Mouse (Mus musculus) embryo, embryonic 10 days (tissue): ENCODE measurements at regions not wholly inside any gene's neighbourhood (a gene's known extent, or its start where the extent isn't known, plus 50 kb on each side); places are given as distances from the start of the nearest gene placed in this dataset.

Source experiments
- DNase-seq: peaks from one replicate; pipeline ENCODE4 v3.0.0-alpha.2; 2015; ENCODE audit warnings: low spot score

DNA sequence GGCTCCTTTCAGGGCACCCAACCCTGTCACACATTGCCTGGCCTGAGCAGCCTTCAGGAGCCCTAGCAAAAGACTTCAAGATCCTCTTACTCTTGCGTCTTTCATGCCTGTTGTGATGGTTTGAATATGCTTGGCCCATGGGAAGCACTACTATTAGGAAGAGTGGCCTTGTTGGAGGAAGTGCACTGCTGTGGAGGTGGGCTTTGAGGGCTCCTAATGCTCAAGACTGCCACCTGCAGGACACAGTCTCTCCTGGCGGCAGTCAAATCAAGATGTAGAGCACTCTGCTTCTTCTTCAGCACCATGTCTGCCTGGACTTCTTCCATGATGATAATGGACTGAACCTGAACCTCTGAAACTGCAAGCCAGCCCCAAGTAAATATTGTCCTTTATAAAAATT is 73.0 kb downstream of the Tsen15 start:
- DNase-seq = peak; percentile 39

GRCm38 (mm10) chr1:152305461-152305860 is 81.0 kb downstream of the Tsen15 start:
- no peak for DNase-seq

DNA sequence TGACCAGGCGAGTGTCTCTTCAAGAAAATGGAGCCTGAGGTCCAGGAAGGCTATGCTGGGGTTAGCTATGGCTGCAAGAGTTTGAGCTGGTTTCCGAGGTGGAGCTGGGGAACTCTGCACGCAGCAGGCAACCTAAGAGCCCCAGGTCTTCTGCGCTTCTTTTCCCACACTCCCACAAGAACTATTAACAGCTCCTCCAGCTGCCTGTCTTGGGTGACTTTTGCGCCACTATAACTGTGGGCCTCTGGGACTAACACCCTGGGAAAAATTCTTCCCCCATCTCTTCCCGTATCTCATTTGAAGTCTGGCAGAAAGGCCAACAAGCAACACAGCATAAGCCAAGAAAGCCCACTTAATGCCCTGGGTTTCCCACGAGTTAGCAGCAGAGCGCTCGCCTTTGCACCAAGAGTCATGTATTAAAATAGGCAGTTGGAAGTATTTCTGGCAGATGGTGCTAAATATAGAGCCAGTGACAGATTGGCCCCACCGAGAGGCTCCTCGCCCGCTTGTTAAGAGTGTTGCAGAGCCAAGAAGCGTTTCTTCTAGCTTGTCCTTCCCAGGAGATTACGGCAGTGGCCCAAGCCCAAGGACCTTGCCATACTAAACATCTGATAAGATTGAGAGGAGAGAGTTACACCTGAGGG is 81.9 kb downstream of the Tsen15 start:
- no peak for DNase-seq

GRCm38 (mm10) chr1:152301355-152301754 is 85.1 kb downstream of the Tsen15 start:
- DNase-seq = no peak

GRCm38 (mm10) chr1:152292196-152292736 is 94.2 kb downstream of the Tsen15 start:
- DNase-seq = no peak

- peak; percentile 73 for DNase-seq
These were observed 95.7 kb downstream of the Tsen15 start for GRCm38 (mm10) chr1:152290768-152291167.

DNA sequence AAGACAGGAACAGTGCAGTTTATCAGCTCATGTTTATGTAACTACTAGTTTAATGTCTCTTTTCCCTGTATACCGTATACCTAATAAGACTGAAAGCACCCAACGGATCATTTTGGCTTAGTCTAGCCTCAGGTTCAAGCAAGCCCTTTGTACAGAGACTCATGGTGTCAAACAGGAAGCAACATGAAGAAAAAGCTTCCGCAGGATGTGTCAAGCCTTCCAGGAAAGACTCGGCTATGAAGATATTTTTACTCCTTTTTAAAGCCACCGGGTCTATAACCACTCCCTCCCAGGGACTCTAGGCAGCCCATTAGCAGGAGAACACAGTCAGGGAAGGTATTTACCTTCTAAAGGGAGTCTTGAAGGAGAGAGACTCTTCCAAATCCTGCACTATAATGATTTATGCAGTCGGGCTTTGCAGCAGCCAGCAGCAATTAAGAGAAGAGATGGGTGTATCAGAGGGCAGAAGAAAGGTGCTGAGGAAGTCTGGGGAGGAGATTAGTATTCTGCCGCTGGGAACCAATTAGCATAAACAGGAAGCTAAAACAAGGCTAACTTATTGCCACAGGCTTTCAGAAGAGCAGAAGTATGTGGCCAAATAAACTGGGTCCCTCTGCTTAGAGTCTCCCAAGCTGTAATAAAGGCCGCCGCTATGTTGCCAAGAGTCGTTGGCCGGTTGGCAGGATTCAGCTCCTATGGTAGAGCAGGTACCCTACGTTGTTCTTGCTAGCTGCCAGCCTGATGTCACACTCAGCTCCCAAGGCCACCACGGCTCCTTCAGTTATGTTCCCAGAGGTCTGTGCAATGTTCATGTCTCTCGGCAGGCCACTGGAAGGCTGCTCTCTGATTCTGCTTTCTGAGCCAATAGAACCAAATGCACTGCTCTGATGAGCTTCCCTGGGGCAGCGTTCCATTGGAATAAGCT is 98.7 kb downstream of the Tsen15 start:
- no peak for DNase-seq

- DNase-seq = no peak
These were observed 99.8 kb downstream of the Tsen15 start for GRCm38 (mm10) chr1:152286677-152287076.

GRCm38 (mm10) chr1:152282106-152282505 is 104.4 kb downstream of the Tsen15 start:
- no peak for DNase-seq

DNA sequence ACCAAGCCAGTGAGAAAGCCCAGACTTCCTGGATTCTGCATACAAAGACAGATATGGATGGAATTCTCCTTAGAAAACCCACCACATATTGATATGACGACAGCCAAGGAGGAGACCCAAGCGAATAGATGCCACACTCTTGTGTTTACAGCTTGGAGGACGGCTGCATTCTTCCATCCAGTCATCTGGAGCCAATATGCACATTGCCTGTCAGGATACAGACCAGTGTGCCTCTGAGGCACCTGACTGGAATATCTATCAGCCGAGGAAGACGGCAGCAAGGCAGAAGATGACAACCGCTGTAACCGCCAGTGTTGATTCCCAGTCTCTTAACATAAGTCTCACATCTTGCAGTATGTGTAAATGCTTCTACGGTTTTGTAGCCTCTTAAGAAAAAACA is 105.3 kb downstream of the Tsen15 start:
- no peak for DNase-seq

DNA sequence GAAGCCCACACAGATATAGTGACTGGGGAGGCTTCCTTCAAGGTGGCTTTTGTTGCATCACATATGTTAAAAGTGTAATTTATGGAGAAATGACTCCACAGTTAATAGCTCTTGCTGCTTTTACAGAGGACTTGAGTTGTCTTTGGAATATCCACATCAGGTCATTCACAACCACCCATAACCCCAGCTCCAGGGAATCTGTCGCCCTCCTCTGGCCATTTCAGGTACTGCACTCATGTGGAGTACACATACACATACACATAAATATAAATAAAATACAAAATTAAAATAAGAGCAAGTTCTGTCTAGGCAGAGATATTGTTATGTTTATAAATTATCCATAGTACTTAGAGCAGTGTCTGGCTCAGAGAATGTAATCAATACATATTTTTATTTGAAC is 106.5 kb downstream of the Tsen15 start:
- DNase-seq = no peak

- DNase-seq = no peak
These were observed 111.5 kb downstream of the Tsen15 start for GRCm38 (mm10) chr1:152275011-152275410.

- no peak for DNase-seq
These were observed 113.1 kb downstream of the Tsen15 start for GRCm38 (mm10) chr1:152273430-152273829.

- DNase-seq = no peak
These were observed 116.4 kb downstream of the Tsen15 start for GRCm38 (mm10) chr1:152269936-152270702.

DNA sequence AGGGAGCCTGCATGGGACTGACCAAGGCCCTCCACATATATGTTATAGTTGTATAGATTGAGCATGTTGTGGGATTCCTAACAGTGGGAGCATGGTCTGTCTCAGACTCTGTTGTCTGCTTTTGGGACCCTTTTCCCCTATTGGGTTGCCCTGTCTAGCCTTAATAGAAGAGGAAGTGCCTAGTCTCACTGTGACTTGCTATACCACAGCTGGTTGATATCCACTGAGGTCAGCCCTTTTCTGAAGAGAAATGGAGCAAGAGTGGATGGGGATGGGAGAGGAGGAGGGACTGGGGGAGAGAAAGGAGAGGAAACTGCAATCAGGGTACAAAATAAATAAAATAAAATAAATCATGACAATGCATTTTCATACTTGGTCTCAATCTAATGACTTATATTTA is 120.1 kb downstream of the Tsen15 start:
- DNase-seq = no peak

GRCm38 (mm10) chr1:152264981-152265380 is 121.5 kb downstream of the Tsen15 start:
- no peak for DNase-seq

DNA sequence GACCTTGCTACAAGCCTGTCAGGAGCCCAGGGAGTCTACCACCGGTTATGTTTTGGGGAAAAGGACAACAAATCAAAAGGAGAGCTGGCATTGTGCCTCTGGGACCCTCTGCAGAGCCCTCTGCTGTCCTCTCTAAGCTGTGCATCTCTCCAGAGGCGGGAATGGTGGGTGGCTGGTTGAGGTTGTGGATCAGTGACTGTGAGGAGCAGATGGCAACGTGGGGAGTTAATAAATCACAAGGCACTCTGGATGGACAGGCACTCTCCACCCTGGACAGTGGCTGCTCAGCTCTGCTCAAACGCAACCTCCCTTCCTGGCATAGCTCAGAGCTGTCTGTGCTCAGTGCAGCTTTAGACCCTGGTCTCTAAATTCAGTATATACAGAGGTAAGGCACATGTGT is 125.0 kb downstream of the Tsen15 start:
- peak; percentile 32 for DNase-seq

DNA sequence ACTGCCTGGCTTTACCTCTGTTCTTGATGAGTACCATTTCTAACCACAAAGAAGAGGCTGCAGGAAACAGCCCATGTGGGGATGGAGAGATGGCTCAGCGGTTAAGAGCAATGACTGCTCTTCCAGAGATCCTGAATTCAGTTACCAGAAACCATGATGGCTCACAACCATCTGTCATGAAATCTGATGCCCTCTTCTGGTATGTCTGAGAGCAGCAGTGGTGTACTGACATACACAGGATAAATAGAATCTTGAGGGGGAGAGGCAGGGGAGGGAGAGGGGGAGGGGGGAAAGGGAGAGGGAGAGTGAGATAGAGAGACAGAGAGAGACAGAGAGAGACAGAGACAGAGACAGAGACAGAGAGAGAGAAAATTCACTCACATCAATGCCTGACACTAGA is 125.5 kb downstream of the Tsen15 start:
- DNase-seq = peak; percentile 33

DNA sequence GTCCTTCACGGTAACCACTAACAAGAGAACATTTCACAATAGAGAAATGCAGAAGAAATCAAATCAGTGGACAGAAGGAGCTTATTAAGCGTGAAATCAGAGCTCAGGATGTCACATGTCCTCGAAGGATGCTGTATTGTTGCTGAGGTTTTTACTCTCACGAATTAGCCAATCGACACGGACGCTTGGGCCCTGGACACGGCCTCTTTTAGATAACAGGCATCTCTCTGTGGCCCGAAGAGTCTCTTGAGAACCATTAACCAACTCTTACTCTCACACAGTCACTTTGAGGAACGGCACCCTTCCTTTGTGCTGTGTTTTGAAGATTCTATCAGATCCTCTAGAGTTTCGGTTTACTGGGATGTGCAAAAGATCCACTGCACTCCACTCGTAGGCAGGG is 128.2 kb downstream of the Tsen15 start:
- no peak for DNase-seq

GRCm38 (mm10) chr1:152253906-152254305 is 132.6 kb downstream of the Tsen15 start:
- no peak for DNase-seq

DNA sequence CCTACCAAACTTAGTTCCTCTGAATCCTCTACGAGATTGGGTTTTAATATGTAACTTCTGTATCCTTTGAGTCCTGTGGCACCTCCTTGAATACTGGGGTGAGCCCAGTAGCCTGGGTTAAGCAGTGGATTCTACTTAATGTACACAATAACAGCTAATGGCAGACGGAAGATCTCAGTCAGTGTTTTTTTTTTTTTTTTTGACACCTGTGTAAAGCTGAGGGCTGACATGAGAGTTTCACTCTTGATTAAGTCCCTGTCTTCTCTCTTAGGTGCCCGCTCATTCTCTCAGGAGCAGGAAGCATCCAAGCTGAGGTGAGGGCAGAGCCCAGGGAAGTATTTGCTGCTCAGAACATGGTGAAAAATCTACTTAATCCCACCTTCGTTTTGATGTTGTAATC is 133.0 kb downstream of the Tsen15 start:
- DNase-seq = no peak

DNA sequence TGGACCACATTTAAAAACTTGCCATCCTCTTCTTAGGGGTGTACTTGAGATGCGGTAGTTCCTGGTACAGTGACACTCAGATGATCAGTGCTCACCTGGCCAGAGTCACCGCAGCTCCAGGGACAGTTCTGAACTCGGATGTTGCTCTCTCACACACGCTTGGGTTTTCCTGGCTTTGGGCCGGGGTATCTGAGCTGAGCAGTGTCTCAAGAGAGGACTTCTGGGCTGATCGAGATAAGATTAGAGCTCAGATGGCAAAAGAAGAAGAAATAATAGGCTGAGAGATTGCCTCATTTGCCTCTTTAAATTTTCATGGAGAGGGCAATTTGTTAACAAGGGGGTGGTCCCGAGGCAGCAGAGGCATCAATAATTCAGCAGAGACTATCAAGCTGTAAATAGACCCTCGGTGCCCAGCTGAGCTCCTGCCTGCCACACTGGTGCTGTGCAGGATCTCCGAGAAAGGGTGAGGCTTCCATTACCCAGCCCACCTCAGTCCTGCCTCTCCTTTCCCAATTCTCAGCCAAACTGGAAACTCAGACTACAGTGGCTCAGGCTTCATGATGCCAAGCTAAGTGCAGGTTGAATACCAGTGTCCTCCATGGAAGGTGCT is 133.7 kb downstream of the Tsen15 start:
- no peak for DNase-seq
